Mouse (Mus musculus): ENCODE results near the gene Padi3. TPM values are rescaled to one million over a fixed set of nuclear protein-coding genes. Genes with fewer than 3 reads are reported as not detected.
A peak's percentile ranks its signal among the peaks of the same experiment; 100 is the strongest.

Gene Padi3
- polyA plus RNA-seq, 1 experiment from 2014 or later, result 0.05 TPM

- Histone ChIP-seq H3K27me3 (replicated peaks; ENCODE audit: control insufficient read depth, insufficient read depth, low read length) (no peaks in the 10 kb centered on the region), H3K9ac (ENCODE audit: low read depth, low read length) (no peak overlapping the region), H3K36me3 (ENCODE audit: control insufficient read depth, insufficient read depth, low read length) (no peaks in the 10 kb centered on the region), H3K4me2 (ENCODE audit: low read length) (no peak overlapping the region), H3K9me3 (ENCODE audit: control insufficient read depth, low read length) (no peaks in the 10 kb centered on the region), H3K4me3 (ENCODE audit: low read length) (no peak overlapping the region), H3K27ac (ENCODE audit: low read depth, low read length) (no peak overlapping the region), H3K4me1 (ENCODE audit: control insufficient read depth, insufficient read depth, low read depth, low read length) (no peaks in the 10 kb centered on the region)
- no peak for ATAC-seq
- WGBS, result 73% methylated on average over 13 of the region's 13 CpGs
These were observed 33.8 kb downstream of the Padi3 start for GRCm38 (mm10) chr4:140776623-140777022.

- H3K27ac ChIP-seq (ENCODE audit: low read depth, low read length), result no peak overlapping the region
- H3K4me3 ChIP-seq (ENCODE audit: low read length), result no peak overlapping the region
- H3K4me1 ChIP-seq (ENCODE audit: control insufficient read depth, insufficient read depth, low read depth, low read length), result no peaks in the 10 kb centered on the region
- no peaks in the 10 kb centered on the region for H3K9me3 ChIP-seq (ENCODE audit: control insufficient read depth, low read length)
- no peak for ATAC-seq
- no peak overlapping the region for H3K4me2 ChIP-seq (ENCODE audit: low read length)
- no peak overlapping the region for H3K9ac ChIP-seq (ENCODE audit: low read depth, low read length)
- H3K36me3 ChIP-seq (ENCODE audit: control insufficient read depth, insufficient read depth, low read length), result no peaks in the 10 kb centered on the region
- 86% methylated on average over 10 of the region's 10 CpGs for WGBS
- no peaks in the 10 kb centered on the region for H3K27me3 ChIP-seq (replicated peaks; ENCODE audit: control insufficient read depth, insufficient read depth, low read length)
These were observed 34.6 kb downstream of the Padi3 start for GRCm38 (mm10) chr4:140775876-140776275.

- no peaks in the 10 kb centered on the region for H3K27me3 ChIP-seq (replicated peaks; ENCODE audit: control insufficient read depth, insufficient read depth, low read length)
- no peaks in the 10 kb centered on the region for H3K4me1 ChIP-seq (ENCODE audit: control insufficient read depth, insufficient read depth, low read depth, low read length)
- ATAC-seq, result no peak
- no peaks in the 10 kb centered on the region for H3K36me3 ChIP-seq (ENCODE audit: control insufficient read depth, insufficient read depth, low read length)
- H3K27ac ChIP-seq (ENCODE audit: low read depth, low read length), result no peak overlapping the region
- no peak overlapping the region for H3K4me2 ChIP-seq (ENCODE audit: low read length)
- no peaks in the 10 kb centered on the region for H3K9me3 ChIP-seq (ENCODE audit: control insufficient read depth, low read length)
- H3K4me3 ChIP-seq (ENCODE audit: low read length), result no peak overlapping the region
- WGBS, result 68% methylated on average over 9 of the region's 9 CpGs
- no peak overlapping the region for H3K9ac ChIP-seq (ENCODE audit: low read depth, low read length)
These were observed 35.6 kb downstream of the Padi3 start for GRCm38 (mm10) chr4:140774893-140775292.

- Histone ChIP-seq H3K4me2 (ENCODE audit: low read length) (no peak within 1 kb of the TSS), H3K36me3 (ENCODE audit: control insufficient read depth, insufficient read depth, low read length) (no peaks in the 10 kb centered on the region), H3K9me3 (ENCODE audit: control insufficient read depth, low read length) (no peaks in the 10 kb centered on the region), H3K27ac (ENCODE audit: low read depth, low read length) (no peak within 1 kb of the TSS), H3K4me1 (ENCODE audit: control insufficient read depth, insufficient read depth, low read depth, low read length) (no peaks in the 10 kb centered on the region), H3K9ac (ENCODE audit: low read depth, low read length) (no peak within 1 kb of the TSS), H3K27me3 (replicated peaks; ENCODE audit: control insufficient read depth, insufficient read depth, low read length) (no peaks in the 10 kb centered on the region), H3K4me3 (ENCODE audit: low read length) (no peak within 1 kb of the TSS)
- WGBS, result 88% methylated on average over 21 of the region's 21 CpGs
- ATAC-seq, result no peak
These were observed 36.2 kb downstream of the Padi3 start, which contains the start of gene Padi4 for GRCm38 (mm10) chr4:140774025-140774800. Gene Padi4, minus strand, starts transcription at chr4:140774236.

GRCm38 (mm10) chr4:140771091-140771490, 39.4 kb downstream of the Padi3 start:
- no peak overlapping the region for H3K9ac ChIP-seq (ENCODE audit: low read depth, low read length)
- H3K9me3 ChIP-seq (ENCODE audit: control insufficient read depth, low read length), result no peaks in the 10 kb centered on the region
- WGBS, result 58% methylated on average over 4 of the region's 4 CpGs
- no peak overlapping the region for H3K27ac ChIP-seq (ENCODE audit: low read depth, low read length)
- no peaks in the 10 kb centered on the region for H3K27me3 ChIP-seq (replicated peaks; ENCODE audit: control insufficient read depth, insufficient read depth, low read length)
- ATAC-seq, result no peak
- H3K4me3 ChIP-seq (ENCODE audit: low read length), result no peak overlapping the region
- H3K36me3 ChIP-seq (ENCODE audit: control insufficient read depth, insufficient read depth, low read length), result no peaks in the 10 kb centered on the region
- no peaks in the 10 kb centered on the region for H3K4me1 ChIP-seq (ENCODE audit: control insufficient read depth, insufficient read depth, low read depth, low read length)
- H3K4me2 ChIP-seq (ENCODE audit: low read length), result no peak overlapping the region

- no peak overlapping the region for H3K4me3 ChIP-seq (ENCODE audit: low read length)
- no peak overlapping the region for H3K9ac ChIP-seq (ENCODE audit: low read depth, low read length)
- no peaks in the 10 kb centered on the region for H3K4me1 ChIP-seq (ENCODE audit: control insufficient read depth, insufficient read depth, low read depth, low read length)
- no peaks in the 10 kb centered on the region for H3K9me3 ChIP-seq (ENCODE audit: control insufficient read depth, low read length)
- H3K36me3 ChIP-seq (ENCODE audit: control insufficient read depth, insufficient read depth, low read length), result no peaks in the 10 kb centered on the region
- no peak for ATAC-seq
- H3K27ac ChIP-seq (ENCODE audit: low read depth, low read length), result no peak overlapping the region
- 8% methylated on average over 13 of the region's 13 CpGs for WGBS
- H3K4me2 ChIP-seq (ENCODE audit: low read length), result peak overlapping the region; percentile 39
- H3K27me3 ChIP-seq (replicated peaks; ENCODE audit: control insufficient read depth, insufficient read depth, low read length), result no peaks in the 10 kb centered on the region
These were observed 40.0 kb downstream of the Padi3 start for GRCm38 (mm10) chr4:140770433-140770832.

GRCm38 (mm10) chr4:140768973-140769372, 41.5 kb downstream of the Padi3 start:
- Histone ChIP-seq H3K27me3 (replicated peaks; ENCODE audit: control insufficient read depth, insufficient read depth, low read length) (no peaks in the 10 kb centered on the region), H3K9ac (ENCODE audit: low read depth, low read length) (no peak overlapping the region), H3K9me3 (ENCODE audit: control insufficient read depth, low read length) (no peaks in the 10 kb centered on the region), H3K36me3 (ENCODE audit: control insufficient read depth, insufficient read depth, low read length) (no peaks in the 10 kb centered on the region), H3K4me1 (ENCODE audit: control insufficient read depth, insufficient read depth, low read depth, low read length) (no peaks in the 10 kb centered on the region), H3K4me2 (ENCODE audit: low read length) (no peak overlapping the region), H3K4me3 (ENCODE audit: low read length) (no peak overlapping the region), H3K27ac (ENCODE audit: low read depth, low read length) (no peak overlapping the region)
- WGBS, result 81% methylated on average over 5 of the region's 5 CpGs
- no peak for ATAC-seq

- no peaks in the 10 kb centered on the region for H3K4me1 ChIP-seq (ENCODE audit: control insufficient read depth, insufficient read depth, low read depth, low read length)
- no peak for ATAC-seq
- no peaks in the 10 kb centered on the region for H3K36me3 ChIP-seq (ENCODE audit: control insufficient read depth, insufficient read depth, low read length)
- no peak overlapping the region for H3K4me2 ChIP-seq (ENCODE audit: low read length)
- H3K9ac ChIP-seq (ENCODE audit: low read depth, low read length), result no peak overlapping the region
- H3K4me3 ChIP-seq (ENCODE audit: low read length), result no peak overlapping the region
- H3K27me3 ChIP-seq (replicated peaks; ENCODE audit: control insufficient read depth, insufficient read depth, low read length), result no peaks in the 10 kb centered on the region
- no peak overlapping the region for H3K27ac ChIP-seq (ENCODE audit: low read depth, low read length)
- H3K9me3 ChIP-seq (ENCODE audit: control insufficient read depth, low read length), result no peaks in the 10 kb centered on the region
- 81% methylated on average over 3 of the region's 3 CpGs for WGBS
These were observed 44.5 kb downstream of the Padi3 start for GRCm38 (mm10) chr4:140765936-140766335.

- Histone ChIP-seq H3K4me2 (ENCODE audit: low read length) (no peak overlapping the region), H3K36me3 (ENCODE audit: control insufficient read depth, insufficient read depth, low read length) (no peaks in the 10 kb centered on the region), H3K4me1 (ENCODE audit: control insufficient read depth, insufficient read depth, low read depth, low read length) (no peaks in the 10 kb centered on the region), H3K9me3 (ENCODE audit: control insufficient read depth, low read length) (no peaks in the 10 kb centered on the region), H3K4me3 (ENCODE audit: low read length) (no peak overlapping the region), H3K9ac (ENCODE audit: low read depth, low read length) (no peak overlapping the region), H3K27me3 (replicated peaks; ENCODE audit: control insufficient read depth, insufficient read depth, low read length) (no peaks in the 10 kb centered on the region), H3K27ac (ENCODE audit: low read depth, low read length) (no peak overlapping the region)
- 13% methylated on average over 9 of the region's 9 CpGs for WGBS
- ATAC-seq, result no peak
These were observed 47.3 kb downstream of the Padi3 start for GRCm38 (mm10) chr4:140763158-140763557.
